Mouse (Mus musculus) T-cell, adult 2 months (primary cell): ENCODE data around the gene Crp.

Experiments
- DNase-seq: peaks from one replicate; pipeline ENCODE4 v3.0.0; 2022; ENCODE audit warnings: low spot score

Gene Crp

GRCm38 (mm10) chr1:172697844-172698243 is at the start of gene Crp:
TSS of gene Crp (plus strand) at chr1:172698055.
- DNase-seq = no peak

GRCm38 (mm10) chr1:172649396-172649795 is 48.5 kb upstream of the Crp start:
- DNase-seq = no peak

GRCm38 (mm10) chr1:172650519-172651287 is 47.2 kb upstream of the Crp start:
- DNase-seq = no peak

GRCm38 (mm10) chr1:172651288-172651987 is 46.4 kb upstream of the Crp start:
- no peak for DNase-seq

- no peak for DNase-seq
These were observed 45.7 kb upstream of the Crp start for GRCm38 (mm10) chr1:172652040-172652662.

- DNase-seq = no peak
These were observed 44.0 kb upstream of the Crp start for GRCm38 (mm10) chr1:172653900-172654299.

GRCm38 (mm10) chr1:172657266-172657665 is 40.6 kb upstream of the Crp start:
- DNase-seq = no peak

- no peak for DNase-seq
These were observed 38.2 kb upstream of the Crp start for GRCm38 (mm10) chr1:172659688-172660087.

GRCm38 (mm10) chr1:172665457-172665856 is 32.4 kb upstream of the Crp start:
- no peak for DNase-seq

- DNase-seq = no peak
These were observed 30.3 kb upstream of the Crp start for GRCm38 (mm10) chr1:172667597-172667996.

- DNase-seq = no peak
These were observed 27.1 kb upstream of the Crp start for GRCm38 (mm10) chr1:172670716-172671115.

GRCm38 (mm10) chr1:172680742-172681141 is 17.1 kb upstream of the Crp start:
- DNase-seq = no peak

GRCm38 (mm10) chr1:172683551-172683950 is 14.3 kb upstream of the Crp start:
- DNase-seq = no peak

GRCm38 (mm10) chr1:172683957-172684356 is 13.9 kb upstream of the Crp start:
- no peak for DNase-seq

- no peak for DNase-seq
These were observed 12.7 kb upstream of the Crp start for GRCm38 (mm10) chr1:172685178-172685577.

GRCm38 (mm10) chr1:172697422-172697821 is 433 bp upstream of the Crp start:
- no peak for DNase-seq

GRCm38 (mm10) chr1:172700814-172701213 is 3.0 kb downstream of the Crp start:
- no peak for DNase-seq

- no peak for DNase-seq
These were observed 3.5 kb downstream of the Crp start for GRCm38 (mm10) chr1:172701381-172701780.

- DNase-seq = no peak
These were observed 4.0 kb downstream of the Crp start for GRCm38 (mm10) chr1:172701901-172702300.

- no peak for DNase-seq
These were observed 6.9 kb downstream of the Crp start for GRCm38 (mm10) chr1:172704769-172705168.

- DNase-seq = no peak
These were observed 8.4 kb downstream of the Crp start for GRCm38 (mm10) chr1:172706243-172706642.

- no peak for DNase-seq
These were observed 12.0 kb downstream of the Crp start for GRCm38 (mm10) chr1:172709788-172710350.

GRCm38 (mm10) chr1:172711396-172711795 is 13.5 kb downstream of the Crp start:
- DNase-seq = no peak
